Comparison of ENCODE assay signal across 17 mouse cellular contexts in genomic region chrX:140575200-140575599, GRCm38 (mm10).
"Had no signal": no experiment of that assay in that cellular context is flagged by ENCODE, and none has a peak within 500 bp of the region (broad histone marks: within the 10 kb centered on the region; RNA-seq: fewer than 3 reads in every experiment).

No protein-coding gene starts in this region.

- H3K4me2 ChIP-seq: lung, embryonic 14.5 days; midbrain, embryonic 11.5 days; midbrain, embryonic 13.5 days; midbrain, embryonic 15.5 days; neural tube, embryonic 13.5 days; neural tube, embryonic 15.5 days; stomach, embryonic 15.5 days had no signal

- ATAC-seq: midbrain, embryonic 13.5 days; midbrain, embryonic 15.5 days had no signal

- H3K9me3 ChIP-seq: midbrain, embryonic 13.5 days; midbrain, embryonic 15.5 days; neural tube, embryonic 13.5 days; neural tube, embryonic 15.5 days; stomach, embryonic 15.5 days had no signal

- H3K4me1 ChIP-seq: midbrain, embryonic 13.5 days; midbrain, embryonic 15.5 days; neural tube, embryonic 13.5 days; neural tube, embryonic 15.5 days; stomach, embryonic 15.5 days had no signal

- H3K27ac ChIP-seq: midbrain, embryonic 13.5 days; midbrain, embryonic 15.5 days; neural tube, embryonic 13.5 days; neural tube, embryonic 15.5 days; stomach, embryonic 15.5 days; stomach, postnatal 0 days had no signal

- H3K9ac ChIP-seq: lung, embryonic 14.5 days; midbrain, embryonic 13.5 days; midbrain, embryonic 15.5 days; neural tube, embryonic 13.5 days; neural tube, embryonic 15.5 days; stomach, embryonic 15.5 days had no signal

- H3K36me3 ChIP-seq: midbrain, embryonic 13.5 days; midbrain, embryonic 15.5 days; neural tube, embryonic 13.5 days; neural tube, embryonic 15.5 days; stomach, embryonic 15.5 days had no signal

- H3K4me3 ChIP-seq: midbrain, embryonic 13.5 days; midbrain, embryonic 15.5 days; neural tube, embryonic 13.5 days; neural tube, embryonic 15.5 days; stomach, embryonic 15.5 days had no signal

- DNase-seq: lung, adult 18-20 months; lung, embryonic 14.5 days; lung, postnatal 10 days; lung, postnatal 4 days; retina, postnatal 1 day; right cerebral cortex, adult 18-20 months; right cerebral cortex, postnatal 14 days; thymus, adult 2 months; thymus, postnatal 25 days; thymus, postnatal 4 days had no signal
